Mouse (Mus musculus): ENCODE results near the gene Paqr4.

Gene Paqr4

DNA sequence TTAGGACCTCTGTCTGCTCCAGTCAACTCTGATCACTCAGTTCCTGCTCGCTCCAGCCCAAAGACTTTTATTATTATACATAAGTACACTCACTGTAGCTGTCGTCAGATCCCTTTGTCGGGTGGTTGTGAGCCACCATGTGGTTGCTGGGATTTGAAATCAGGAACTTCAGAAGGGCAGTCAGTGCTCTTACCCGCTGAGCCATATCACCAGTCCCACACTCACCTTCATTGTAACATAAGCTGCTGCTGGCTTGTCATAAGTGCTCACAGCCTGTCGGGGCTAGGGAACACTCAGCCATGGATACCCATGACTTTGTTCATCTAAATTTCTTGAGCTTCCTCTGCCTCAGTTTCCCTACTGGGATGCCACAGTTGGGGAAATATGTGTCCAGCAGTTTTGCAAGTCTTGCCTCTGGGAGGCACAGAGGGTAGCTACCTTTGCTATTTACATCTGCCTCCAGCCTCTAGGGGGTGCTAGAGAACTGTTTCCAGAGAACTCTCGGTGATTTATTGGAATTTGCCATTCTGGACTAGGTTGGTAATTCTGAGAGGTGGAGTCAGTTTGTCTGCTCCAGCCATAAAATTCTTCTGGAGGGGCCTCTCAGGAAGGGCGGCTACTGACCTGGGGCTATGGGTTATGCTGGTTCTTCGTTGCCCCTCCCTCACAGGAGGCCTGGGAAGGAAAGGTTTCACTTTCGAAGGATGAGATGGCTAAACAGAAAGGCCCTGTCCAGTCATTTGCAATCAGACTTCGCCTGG is 8.1 kb upstream of the Paqr4 start:
- DNase-seq (ENCODE audit: low spot score), result peak; percentile 29

DNA sequence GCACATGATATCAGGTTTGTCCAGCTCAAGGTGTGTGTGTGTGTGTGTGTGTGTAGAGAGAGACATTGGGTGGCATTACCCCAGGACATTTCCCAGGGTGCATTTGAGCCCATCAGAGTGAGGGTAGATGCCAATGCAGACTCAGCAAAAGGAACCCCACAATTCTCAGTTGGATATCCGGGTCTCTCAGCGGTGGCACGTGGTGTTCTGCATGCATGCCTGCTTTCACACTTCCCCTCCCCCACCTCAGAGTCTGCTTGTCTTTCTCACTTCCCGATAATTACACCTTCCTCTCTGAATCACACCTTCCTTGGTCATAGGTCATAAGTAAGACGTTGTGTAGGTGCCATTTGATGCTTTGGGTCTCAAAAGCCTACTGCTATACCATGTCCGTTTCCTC is 7.4 kb upstream of the Paqr4 start:
- DNase-seq (ENCODE audit: low spot score), result no peak

DNA sequence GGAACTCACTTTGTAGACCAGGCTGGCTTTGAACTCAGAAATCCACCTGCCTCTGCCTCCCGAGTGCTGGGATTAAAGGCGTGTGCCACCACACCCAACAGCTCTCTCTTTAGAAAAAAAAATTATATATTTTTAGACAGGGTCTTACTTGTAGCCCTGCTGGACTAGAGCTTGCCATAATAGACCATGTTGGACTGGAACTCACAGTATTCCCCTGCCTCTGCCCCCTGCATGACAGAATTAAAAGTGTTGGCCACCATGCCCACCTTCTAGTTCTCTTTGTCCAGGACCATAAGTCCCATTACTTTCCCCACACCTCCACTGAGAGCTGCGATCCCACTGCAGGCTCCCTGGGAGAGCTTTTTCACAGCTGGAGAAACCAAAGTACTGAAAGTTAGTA is 6.8 kb upstream of the Paqr4 start:
- no peak for DNase-seq (ENCODE audit: low spot score)

DNA sequence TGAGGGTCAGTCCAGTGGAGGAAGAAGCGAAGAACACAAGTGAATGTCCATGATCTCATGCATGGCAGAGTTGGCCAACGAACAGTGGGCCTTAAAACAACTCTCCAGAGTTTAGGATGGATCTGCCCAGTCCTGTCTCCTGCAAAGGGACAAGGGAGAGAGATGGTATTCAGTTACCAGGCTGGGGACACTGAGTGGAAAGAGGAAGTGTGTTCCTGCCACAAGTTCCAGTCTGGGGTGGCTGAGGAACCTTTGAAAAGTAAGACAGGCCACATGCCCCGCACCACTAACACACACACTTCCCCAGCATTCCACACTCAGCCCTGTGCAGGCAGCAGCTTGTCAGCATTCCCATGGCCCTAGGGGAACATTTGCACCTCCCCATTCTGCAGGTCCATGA is 6.1 kb upstream of the Paqr4 start:
- DNase-seq (ENCODE audit: low spot score), result no peak

DNA sequence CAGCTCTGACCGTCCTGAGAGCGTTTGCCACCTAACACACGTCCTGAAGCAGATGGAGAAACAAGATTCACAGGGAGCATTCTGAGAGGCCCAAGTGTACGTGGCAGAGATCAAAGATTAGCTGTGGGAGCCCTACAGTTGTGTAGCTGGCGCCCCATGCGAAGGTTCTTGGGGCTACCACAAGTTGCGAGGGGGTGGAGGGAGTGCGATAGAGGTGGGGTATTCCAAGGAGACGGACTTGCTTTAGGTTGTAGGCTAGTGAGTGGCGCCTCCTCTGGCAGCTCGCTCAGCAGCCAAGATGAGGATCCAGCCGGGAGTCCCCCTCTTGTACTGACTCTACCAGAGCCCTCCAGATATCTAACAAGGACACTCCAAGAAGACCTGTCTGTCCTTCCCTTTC is 5.6 kb upstream of the Paqr4 start:
- no peak for DNase-seq (ENCODE audit: low spot score)

DNA sequence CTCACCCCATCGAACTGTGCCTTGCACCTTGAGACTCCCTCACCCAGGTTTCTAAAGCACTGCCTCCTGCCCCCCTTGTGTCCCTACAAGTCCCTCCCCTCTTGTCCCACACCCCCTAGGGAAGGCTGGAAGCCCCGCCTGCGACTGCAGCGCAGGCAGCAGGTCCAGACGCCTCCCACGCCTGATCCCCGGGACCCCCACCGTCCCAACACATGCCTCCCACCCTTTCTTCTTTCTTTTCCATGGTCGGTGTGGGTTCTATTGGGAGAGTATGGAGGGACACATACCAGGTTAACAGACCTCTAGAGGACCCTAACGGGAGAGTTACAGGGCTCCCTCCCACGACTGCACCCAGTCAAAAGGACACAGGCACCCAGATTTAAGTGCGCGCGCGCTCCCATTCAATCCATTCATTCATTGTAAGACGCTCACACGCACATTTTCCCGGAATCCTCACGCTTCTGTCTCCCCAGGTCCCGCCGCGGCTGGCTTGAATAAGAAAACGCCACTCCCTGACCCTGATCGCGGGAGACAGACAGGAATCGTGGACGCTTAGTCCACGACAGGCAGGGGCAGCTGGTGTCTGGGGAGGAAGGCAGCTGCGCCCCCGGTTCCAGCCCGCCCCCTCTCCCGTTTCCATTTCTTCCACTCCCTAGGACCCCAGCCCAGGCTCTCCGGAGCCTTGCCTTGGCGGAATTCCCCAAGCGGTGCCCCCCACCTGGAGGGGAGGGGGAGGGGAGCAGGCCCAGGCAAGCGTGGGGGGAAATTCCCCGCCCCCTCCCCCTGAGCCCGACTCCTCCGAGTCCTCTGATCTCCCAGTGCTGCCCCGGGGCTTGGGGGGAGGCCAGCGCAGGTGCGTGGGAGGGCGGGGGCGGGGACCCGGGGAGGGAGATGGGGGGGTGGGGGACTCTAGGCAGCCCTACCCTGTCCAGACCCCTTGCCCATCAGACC is 4.9 kb upstream of the Paqr4 start, which contains the start of gene Kremen2:
Gene Kremen2, minus strand, starts transcription at position 533 of the 951 bp plus-strand sequence.
- no peak for DNase-seq (ENCODE audit: low spot score)

DNA sequence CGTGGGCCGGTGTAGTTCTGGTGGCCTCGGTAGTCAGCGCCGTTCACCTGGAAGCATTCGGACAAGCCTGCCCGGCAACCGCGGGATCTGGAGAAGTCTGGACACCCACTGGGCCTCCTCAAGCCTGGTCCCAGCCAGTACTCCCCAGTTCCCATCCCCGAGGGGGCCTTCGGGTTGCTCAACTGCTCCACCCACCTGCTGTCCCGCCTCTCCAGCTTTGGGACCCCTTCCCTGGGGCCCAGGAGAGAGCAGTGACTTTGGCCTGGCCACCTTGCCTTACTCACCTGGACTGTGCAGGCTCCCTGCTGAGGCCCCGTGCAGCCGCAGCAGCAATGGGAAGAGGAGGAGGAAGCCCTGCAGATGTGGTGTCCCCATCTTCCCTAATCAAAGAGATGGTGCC is 4.0 kb upstream of the Paqr4 start:
- no peak for DNase-seq (ENCODE audit: low spot score)

DNA sequence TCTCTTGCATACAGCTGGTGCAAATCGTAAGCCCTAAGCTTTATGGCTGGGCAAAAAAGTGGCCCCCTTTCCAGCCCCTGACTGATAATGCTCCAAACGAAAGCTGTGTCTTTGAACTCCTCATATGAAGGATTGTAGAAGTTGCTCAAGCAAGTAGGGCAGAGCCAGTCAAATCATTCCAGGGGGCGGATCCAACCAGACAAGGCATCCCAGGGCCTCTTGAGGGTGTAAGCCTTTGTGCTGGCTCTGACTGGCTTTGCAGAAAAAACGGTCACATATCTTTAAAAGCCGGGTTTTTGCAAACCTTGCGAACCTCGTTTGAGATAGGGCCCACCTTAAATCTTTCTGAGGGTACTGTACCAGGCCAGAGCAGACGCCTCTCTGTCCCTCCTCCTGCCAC is 3.4 kb upstream of the Paqr4 start:
- DNase-seq (ENCODE audit: low spot score), result no peak

DNA sequence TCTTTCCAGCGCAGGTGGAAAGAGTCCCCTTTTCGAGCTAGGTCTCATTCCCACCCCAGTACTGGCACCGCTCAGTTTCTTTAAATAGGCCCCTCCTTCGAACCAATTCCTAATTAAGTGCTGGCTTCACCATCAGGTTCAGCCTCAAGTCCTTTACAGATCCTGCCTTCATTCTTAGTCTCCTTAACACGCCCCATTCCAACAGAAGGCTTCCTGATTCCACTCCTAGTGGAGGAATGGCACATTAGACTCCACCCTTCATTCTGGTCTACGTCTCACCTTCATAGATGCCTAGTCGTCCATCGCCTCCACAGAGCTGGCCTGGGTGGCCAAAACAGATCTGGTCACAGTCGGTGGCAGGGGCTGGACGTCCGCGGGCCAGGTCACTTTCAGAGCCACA is 2.3 kb upstream of the Paqr4 start:
- no peak for DNase-seq (ENCODE audit: low spot score)

DNA sequence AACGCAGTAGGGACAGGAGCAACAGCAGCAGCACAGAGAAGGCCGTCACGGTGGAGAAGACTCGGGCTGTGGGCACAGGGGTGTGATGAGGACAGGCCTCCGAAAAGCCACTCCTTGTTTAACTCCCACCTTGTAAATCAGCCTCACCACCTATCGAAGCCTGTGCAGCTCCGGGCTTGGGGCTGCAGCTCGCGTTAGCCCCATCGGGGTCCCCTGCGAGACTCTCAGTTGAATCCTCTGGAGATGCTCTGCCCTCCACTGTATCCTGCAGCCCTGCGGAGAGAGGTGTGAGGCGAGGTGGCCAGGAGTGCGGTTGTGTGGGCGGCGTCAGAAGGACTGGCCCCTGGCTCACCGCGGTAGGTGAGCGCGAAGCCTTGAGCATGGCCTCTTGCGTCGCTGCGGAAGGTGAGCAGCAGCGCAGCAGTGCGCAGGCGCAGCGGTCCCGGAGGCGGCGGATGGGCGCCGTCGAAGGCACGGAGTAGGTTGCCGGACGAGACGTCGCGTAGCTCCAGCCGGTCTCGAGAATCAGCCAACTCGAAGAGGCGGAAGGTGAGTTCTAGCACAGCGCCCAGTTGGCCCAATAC is 1.6 kb upstream of the Paqr4 start:
- no peak for DNase-seq (ENCODE audit: low spot score)

DNA sequence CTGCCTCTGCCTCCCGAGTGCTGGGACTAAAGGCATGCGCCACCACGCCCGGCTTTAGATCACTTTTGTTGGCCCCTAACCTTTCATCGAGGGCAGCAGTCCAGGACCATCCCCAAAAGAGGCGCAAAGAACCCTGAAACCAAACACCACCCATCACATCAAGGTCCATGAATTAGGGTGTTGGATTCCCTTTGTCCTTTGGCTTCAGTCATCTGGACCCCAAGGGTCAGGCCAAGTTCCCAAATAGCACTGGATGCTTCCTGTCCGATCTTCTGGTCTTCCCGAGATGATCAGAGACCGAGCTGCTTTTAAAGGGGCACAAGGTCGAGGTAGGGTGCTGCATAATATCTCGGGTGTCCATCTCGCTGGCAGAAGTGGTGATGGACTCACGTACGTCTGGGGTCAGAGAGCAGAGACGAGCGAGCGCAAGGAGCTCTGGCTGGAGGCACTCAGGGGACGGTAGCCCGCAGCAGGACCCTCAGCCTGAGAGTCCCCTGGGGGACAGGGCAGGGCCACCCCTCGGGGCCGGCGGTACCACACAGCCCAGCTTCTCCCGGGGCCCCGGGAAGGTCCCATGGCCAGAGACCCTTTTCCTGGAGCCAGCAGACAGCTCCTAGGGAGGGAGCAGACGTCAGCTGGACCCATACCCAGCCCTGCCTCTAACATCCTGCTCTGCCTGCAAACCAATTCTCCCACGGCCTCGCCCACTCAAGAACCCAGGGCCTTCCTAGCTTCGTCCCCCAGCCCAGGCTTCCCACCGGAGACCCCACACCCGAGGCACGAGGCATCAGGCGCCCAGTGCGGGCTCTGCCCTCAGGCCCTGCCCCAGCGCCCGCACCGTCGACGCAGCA is 917 bp upstream of the Paqr4 start:
- no peak for DNase-seq (ENCODE audit: low spot score)

DNA sequence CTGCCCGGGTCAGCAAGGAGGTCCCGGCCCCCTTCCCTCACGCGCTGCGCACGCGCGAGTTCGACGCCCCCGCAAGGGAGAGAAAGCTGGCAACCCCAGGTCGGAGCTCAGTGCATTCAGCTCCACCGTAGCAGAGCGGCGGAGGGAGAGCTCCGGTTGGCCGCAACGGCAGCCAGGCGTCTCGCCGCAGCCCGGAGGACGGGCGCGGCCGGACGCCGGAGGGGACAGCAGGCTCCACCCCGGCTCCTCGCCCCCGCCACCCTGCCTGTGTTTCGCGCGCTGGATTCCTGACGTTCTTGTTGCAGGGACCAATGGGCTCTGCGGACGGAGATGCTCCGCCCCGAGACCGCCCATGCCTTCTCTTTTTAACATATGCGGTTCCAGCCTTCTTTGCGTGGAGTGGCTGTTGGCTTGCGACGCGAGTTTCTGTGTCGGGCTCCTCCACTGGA is 507 bp downstream of the Paqr4 start:
- DNase-seq (ENCODE audit: low spot score), result peak; percentile 86

DNA sequence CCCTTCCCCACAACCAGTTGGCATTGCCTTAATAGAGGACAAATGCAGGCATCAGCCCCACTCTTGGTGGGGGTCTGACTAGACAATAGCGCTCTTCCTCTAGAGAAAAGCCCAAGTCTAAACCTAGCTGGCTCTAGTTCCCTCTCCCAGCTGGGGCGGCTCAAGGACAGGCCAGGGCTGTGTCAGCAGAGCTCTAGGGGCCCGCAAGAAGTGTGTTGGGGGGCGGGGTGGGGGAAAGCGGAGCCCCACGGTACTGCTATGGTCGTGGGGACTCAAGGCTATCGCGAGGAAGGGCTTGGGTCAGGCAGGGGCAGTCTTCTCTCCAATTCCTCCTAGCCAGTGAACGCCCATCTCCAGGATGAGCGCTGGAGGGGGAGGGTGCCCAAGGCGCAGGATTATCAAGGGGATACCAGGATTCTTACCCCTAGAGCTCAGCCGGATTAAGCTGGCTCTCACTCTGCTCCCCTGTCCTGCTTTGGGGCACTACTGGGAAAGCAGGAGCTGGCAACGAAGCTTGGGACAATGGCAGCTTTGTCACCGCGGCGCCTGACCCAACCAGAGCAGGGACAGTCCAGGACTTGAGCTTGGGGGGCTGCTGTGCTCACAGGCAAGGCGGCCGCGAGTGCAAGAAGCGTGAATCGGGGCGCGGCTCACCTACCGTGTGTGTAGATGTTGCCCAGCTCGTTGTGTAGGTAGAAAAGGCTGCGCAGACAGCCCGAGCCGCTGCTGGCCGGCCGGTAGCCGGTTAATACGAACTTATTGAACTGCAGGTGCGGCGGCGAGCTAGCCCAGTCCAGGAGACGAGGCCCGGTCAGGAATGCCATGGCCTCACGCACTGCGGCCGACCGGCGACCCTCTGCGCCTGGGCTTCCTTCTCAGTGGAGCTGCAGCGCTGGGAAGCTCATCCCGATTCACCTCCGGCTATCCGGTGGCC is 1.2 kb downstream of the Paqr4 start:
- DNase-seq (ENCODE audit: low spot score), result no peak

DNA sequence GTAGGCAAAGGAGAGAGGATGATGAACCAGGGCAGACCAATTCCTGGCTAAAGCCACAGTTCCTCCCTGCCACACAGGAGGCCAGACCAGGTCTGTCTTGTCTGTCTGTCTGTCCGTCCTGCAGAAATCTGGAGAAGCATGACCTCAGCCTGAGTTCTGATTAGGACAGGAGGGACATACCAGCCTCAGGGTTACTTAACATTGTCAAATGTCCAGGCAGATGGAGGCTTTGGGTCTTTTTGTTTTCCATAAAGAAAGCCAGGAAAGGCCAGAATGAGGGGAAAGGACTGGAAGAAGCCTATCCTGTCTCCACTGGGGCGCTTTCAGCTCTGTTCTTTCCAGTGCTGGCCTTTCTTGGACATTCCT is 1.8 kb downstream of the Paqr4 start:
- DNase-seq (ENCODE audit: low spot score), result no peak

DNA sequence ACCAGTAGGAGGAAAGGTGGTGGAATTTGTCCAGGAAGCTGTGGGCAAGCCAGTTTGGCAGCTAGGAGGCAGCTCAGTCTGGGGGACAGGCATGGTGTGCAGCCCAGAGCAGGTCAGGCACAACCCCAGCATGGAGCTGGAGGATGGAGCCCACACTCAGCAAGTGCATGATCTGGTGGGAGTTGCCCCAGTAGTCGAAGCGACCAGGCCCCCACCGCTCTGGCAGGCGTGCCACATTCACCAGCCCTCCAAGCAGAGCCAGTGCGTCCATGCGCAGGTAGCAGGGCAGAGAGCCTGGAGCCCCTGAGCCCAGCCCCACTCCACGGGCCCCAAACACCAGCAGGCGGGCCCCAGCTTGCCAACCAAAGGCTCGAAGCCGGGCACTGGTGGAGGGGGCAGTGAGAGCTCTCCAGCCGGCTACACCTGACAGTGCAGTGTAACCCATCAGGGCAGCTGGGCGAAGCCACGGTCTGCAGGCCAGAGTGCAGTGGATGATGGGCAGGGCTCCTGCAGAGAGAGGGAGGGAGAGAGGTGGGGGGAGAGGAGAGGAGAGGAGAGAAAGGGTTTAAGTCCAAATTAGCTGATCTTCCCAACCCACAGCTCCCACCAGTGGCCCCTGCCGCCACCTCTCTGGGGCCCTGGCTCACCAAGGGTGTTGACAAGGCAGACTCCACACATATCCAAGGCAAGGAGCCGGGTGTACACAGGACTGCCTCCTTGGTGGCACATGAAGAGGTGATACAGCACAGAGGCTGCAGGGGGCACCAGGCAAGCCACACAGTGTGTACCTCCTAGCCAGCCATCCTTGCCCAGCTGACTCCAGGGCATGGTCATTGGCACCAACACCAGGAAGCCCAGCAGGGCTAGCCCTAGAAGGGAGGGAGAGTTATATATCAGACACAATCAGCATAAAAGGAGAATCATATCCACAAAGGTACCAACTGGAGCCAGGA is 2.9 kb downstream of the Paqr4 start:
- peak; percentile 30 for DNase-seq (ENCODE audit: low spot score)

DNA sequence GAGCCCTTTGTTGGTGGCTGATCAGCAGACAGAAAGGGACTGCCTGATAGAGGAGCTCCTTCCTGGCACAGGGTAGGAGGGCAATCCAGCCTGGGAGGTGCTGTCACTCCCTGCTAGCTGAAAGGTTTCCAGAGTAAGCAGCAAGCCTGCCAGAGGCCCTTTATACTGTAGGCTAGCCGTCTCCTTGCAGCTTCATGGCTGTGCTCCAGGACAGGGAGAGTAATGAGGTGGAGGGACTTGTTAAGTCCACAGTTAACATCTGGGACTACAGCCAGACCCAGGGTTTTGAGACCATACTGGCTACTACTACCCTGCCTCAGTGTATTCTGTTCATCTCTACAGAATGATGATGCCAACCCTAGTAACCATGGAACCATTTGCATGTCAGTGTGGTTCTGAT is 6.3 kb downstream of the Paqr4 start:
- DNase-seq (ENCODE audit: low spot score), result no peak

DNA sequence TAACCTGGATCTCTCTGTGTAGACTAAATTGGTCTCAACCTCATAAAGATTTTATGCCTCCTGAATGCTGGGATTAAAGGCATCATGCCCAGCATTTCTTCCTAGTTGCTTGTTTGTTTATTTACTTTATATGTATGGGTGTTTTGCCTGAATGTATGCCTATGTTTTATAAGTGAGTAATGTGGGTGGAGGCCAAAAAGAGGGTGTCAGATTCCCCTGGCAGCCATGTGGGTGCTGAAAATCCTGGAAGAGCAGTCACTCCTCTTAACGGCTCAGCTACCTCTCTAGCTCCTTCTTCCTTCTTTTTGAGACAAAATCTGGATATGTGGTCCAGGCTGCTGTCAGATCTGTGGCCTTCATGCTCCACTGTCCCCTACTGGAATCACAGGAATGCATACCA is 10.2 kb downstream of the Paqr4 start:
- DNase-seq (ENCODE audit: low spot score), result no peak

DNA sequence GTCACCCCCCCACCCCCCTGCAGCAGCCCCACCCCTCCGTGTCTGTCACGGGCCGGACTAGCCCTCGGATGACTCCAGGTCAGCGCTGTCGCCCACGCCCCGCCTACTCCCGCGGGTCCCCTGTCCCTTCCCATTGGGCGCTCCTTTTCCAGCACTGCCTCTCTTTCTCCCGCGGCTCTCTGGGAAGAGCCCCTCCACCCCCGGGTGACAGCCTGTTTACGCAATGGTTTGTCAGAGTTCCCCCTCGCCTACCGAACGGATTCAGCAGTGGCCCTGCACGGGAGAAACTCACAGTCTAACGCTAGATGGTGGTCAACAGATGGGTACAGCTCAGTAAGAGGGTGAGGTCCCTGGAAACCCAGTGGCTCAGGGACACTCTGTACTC is 13.9 kb downstream of the Paqr4 start:
- peak; percentile 74 for DNase-seq (ENCODE audit: low spot score)

DNA sequence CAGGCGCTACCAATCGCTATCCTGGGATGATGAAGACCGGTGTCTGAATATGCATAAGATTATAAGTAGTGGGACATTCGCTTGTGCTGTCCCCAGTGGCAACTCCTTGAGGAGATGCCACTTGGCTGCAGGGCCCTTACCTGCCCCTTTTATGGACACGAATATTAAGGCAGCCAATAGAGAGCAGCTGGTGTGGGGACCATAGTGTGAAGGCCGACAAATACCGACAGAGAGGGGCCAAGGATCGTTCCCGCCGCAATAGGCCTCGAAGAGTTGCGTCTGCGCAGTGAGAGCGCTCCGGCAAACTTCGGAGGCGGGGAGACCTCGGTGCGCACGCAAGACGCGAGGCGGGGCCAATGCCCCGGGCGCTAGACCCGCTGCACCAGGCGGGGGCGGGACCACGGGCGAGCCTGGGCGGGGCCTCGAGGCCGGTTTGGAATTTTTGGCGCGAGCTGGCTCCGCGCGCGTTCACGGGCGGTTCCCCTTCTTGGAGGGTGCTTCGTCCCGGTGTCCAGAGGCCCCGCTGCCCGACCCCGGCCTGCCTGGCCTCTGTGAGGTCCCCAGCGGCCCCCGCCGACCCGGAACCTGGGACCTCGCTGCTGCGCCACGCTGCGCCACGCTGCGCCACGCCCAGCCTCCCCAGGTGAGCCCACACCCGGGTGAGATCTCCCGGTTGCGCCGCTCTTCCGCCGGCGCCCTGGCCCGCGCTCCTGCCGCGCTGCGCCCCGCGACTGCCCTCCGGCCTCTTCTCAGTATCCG is 14.5 kb downstream of the Paqr4 start, which contains the start of gene Pkmyt1:
Gene Pkmyt1, plus strand, starts transcription at position 338 of the 759 bp plus-strand sequence.
- DNase-seq (ENCODE audit: low spot score), result peak; percentile 97

Data from ovary, postnatal 36 days (tissue).